Mouse (Mus musculus) bone marrow macrophage, adult 2 months (primary cell): Measurements from ENCODE around the gene Fancc.

ENCODE experiments used
- CTCF ChIP-seq: IDR thresholded peaks from 2 replicates; pipeline ENCODE4 v1.5.1; 2012; ENCODE audit warnings: low read depth, mild to moderate bottlenecking, low read length, moderate library complexity
- POLR2A ChIP-seq: IDR thresholded peaks from 2 replicates; pipeline ENCODE4 v1.6.1; 2012; ENCODE audit warnings: mild to moderate bottlenecking, low read depth, low read length, borderline replicate concordance

GRCm38 (mm10) chr13:63397420-63397819 is 99.7 kb downstream of the Fancc start:
- no peak for TF ChIP-seq CTCF
- no peak for TF ChIP-seq POLR2A
